Mouse (Mus musculus) adrenal gland, postnatal 36 days (tissue): ENCODE measurements around the gene Fau. TPM values are rescaled to one million over a fixed set of nuclear protein-coding genes. Genes with fewer than 3 reads are reported as not detected.

Source experiments
- DNase-seq, 2 experiments: peaks; one replicate each; pipeline ENCODE4 v3.0.0; 2021; ENCODE audit warnings: mixed read lengths in 1 of 2
- microRNA-seq: library from miRNA; unstranded; fragments of <30 nt; microRNA quantifications from one replicate; pipeline ENCODE4 v1.2.0, GENCODE M21; 2021
- total RNA-seq, 2 experiments: library from RNA; stranded (reverse); gene quantifications; 2 replicates each; pipeline ENCODE4 v1.2.3; 2021

The Fau gene
- total RNA-seq, 2 experiments from 2014 or later = 1,081 to 1,082 TPM

- DNase-seq = no peak
Observed at GRCm38 (mm10) chr19:6070571-6071250, 13.1 kb downstream of the Fau start.

DNA sequence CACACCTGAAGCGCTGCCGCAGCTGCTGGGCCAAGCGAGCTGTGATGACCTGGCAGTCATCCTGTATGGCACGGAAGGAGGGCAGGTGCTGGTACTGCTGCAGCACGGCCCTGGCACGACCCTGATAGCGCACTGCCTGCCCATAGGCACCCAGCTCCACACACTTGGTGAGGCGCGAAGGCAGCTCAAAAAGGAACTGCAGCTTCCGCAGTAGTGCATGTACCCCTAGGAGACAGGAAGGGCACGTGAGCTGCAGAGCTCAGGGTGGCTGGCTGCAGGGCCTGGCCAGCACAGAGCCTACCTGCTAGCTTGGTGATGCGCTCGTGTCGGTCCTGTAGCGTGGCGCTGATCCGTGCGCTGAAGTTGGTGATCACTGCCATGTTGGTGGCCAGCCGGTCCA lies 13.6 kb downstream of the Fau start:
- no peak for DNase-seq

DNA sequence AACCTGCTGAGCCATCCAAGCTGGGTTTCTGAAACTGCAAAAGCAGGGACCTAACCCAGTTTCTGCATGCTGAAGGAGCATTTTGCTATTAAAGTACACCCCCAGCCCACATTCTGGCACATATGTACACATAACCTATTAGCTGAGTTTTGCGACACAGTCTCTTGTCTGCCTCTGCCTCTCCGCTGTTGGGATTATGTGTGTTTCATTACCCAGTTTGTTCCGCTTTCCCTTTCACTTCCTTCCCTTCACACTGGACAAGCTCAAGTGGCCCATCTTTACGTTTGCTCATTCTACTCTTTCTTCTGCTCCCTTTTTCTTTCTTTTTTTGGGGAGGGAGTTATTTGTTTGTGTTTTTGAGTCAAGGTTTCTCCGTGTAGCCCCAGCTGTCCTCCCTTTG lies 16.2 kb downstream of the Fau start:
- DNase-seq = no peak

DNA sequence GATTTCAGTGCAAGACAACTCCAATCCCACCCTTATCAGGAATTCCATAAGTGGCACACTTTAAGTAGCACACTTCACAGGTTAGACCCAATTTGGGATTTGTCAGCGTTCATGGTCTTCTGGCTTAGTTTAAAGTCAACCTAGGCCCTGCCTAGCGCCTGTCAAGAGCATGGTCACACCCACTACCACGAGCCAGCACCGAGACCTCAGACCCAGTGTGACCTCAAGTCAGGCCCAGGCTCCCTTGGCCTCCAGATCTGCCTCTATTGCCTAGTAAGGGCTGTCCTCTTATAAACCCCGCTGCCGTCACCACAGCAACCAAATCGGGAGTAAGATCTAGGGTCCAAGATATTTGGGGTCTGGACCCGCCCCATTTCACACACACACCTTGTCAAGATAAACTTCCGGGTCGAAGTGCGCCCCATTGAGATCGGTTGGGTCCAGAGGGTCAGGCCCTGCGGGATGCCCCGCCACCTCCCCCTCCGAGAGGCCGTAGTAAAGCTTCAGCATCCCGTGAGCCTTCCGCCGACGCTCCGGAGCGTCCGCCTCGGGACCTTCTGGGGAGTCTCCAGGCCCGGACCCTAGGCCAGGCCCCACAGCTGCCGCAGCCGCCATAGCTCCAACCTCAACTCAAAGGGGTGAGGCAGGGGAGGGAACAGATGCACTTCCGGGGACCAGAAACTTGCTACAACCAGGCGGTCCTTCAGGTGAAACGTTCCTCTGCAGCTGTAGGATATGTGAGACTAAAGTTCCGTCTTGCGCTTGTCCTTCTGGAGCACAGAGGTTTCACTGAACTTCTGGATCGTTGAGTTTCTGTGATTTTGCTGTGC lies 19.1 kb downstream of the Fau start, which contains the start of gene Vps51:
Vps51 (minus strand) TSS at position 668 of the 830 bp plus-strand sequence.
- DNase-seq = peak; percentile 83 to 87

DNA sequence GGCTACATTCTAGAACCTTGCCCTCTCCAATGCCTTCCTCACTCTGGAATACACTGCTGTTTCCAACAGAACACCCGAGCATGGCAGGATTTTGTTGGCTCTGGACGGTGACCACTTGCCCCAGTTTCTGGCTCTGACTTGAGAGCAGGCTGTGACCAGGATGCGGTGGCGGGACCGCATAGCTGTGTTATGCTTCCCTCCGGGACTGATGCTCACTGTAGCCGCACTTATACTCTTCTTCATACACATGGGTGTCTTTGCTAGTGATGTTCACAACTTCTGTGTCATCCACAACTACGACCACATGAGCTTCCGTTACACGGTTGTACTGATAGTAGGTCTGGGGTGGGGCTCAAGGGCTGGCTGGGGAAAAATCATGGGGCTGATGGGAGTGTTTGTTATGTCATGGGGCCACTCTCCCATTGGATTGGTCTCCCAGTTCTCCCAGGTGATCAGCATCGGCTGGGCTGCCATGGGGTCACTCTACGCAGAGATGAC lies 22.4 kb downstream of the Fau start, which contains the start of gene Tmem262:
Tmem262 (plus strand) TSS at position 51 of the 498 bp plus-strand sequence.
- DNase-seq = no peak

- no peak for DNase-seq
Observed at GRCm38 (mm10) chr19:6082156-6082555, 24.5 kb downstream of the Fau start, which contains the start of gene Gm28374. Gene Gm28374 (minus strand): TSS chr19:6082256.

GRCm38 (mm10) chr19:6084478-6085248 lies 27.0 kb downstream of the Fau start, which contains the start of the genes Zfpl1 and Cdca5:
Gene Zfpl1 (minus strand): TSS chr19:6084956.
Gene Cdca5 (plus strand): TSS chr19:6084983.
- DNase-seq = peak; percentile 96 to 97

- DNase-seq = peak; percentile 65 to 69
Observed at GRCm38 (mm10) chr19:6085417-6085879, 27.8 kb downstream of the Fau start.

- no peak for DNase-seq
Observed at GRCm38 (mm10) chr19:6088841-6089240, 31.2 kb downstream of the Fau start.

GRCm38 (mm10) chr19:6094119-6094518 lies 36.5 kb downstream of the Fau start, which contains the start of gene AC131692.1:
Gene AC131692.1 (plus strand): TSS chr19:6094419.
- DNase-seq = no peak

DNA sequence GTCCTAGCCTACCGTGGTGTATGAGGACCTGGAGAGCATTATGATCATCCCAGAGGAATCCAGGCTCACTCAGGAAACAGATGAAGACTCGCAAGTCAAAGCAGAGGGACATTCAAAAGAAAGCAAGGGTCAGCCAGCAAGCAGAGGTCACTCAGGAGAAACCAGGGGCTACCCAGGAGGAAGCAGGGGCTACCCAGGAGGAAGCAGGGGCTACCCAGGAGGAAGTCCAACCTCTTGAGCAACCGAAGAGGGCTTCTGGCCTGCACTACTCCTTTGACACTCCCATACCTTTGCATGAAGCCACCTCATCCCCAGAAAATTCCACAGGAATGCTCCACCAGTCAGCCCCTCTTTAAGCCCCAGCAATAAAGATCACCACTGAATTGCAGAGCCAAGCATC lies 40.2 kb downstream of the Fau start:
- DNase-seq = peak in 1 of 2 experiments; percentile 44

GRCm38 (mm10) chr19:6101186-6101585 lies 43.5 kb downstream of the Fau start:
- no peak for DNase-seq

DNA sequence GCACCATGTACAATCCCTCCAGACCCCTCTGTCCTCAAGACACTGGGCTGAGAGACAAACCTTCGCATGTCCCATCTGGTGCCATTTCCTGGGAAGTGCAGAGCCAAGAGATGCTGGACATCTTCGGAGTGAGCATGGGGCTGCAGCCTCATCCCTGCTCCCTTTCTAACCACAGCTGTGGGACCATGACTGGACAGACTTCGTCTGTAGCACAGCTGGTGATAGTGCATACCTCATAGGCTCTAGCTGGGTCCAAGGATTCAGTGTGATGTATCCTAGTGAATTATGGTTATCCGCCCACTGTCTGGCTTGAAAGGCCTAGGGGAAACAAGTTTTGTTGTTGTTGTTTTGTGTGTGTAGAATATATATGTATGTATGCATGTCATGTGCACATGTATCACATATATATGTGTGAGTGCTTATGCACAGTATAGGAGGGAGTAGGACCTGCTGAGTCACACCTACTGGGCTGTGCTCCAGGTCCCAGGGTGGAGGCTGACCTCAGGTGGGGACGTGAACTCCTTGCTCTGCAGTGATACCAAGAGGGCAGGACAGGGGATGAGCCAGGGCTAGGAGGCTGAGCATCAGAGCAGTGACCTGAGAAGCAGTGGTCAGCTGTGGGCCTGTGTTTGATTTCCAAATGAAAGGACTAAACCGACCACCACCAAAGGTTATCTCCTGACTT lies 44.7 kb downstream of the Fau start:
- DNase-seq = no peak

- DNase-seq = no peak
Observed at GRCm38 (mm10) chr19:6104476-6104875, 46.8 kb downstream of the Fau start.

DNA sequence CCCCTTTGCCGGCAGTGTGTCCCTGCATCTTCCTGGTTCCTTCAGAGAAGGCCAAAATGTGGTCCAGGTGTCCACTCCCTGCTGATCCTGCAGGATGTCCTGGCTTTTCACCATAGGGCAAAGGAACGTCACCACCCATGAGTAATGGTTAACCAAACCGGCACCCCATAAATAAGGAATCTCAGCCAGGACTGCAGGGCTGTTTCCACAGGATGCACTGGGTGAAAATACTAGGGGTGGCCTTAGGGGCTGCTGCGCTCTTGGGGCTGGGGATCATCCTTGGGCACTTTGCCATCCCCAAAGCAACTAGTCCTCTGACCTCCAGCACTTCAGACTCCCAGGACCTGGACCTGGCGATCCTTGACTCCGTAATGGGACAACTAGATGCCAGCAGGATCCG lies 47.9 kb downstream of the Fau start, which contains the start of gene Naaladl1:
Naaladl1 (plus strand) TSS at position 197 of the 400 bp plus-strand sequence.
- DNase-seq = no peak

Small RNA genes lying within 50 kb of the gene (microRNA-seq; reads per million reads assigned to microRNA genes)
- gene Mir6988 = 1.2 reads per million

Other genes with a start within 250 kb of the Fau start
- 10 to 100 TPM; 35.5 to 52.6 TPM for gene Frmd8, start 182.6 kb upstream of the Fau start, total RNA-seq
- gene Slc25a45, start 180.0 kb upstream of the Fau start, total RNA-seq = 10 to 100 TPM in 1 of 2 experiments, 1 to 10 TPM in 1; 9.4 to 33.2 TPM
- gene Tigd3, start 163.7 kb upstream of the Fau start, total RNA-seq = 1 to 10 TPM in 1 of 2 experiments, under 1 TPM in 1; 0.92 to 1.4 TPM
- 100 to 1,000 TPM in 1 of 2 experiments, 10 to 100 TPM in 1; 89.6 to 120 TPM for gene Dpf2, start 144.8 kb upstream of the Fau start, total RNA-seq
- 1 to 10 TPM; 6.0 to 6.2 TPM for gene Cdc42ep2, start 133.0 kb upstream of the Fau start, total RNA-seq
- gene Pola2, start 93.6 kb upstream of the Fau start, total RNA-seq = 10 to 100 TPM; 22.9 to 23.7 TPM
- not detected for gene Slc22a20, start 71.7 kb upstream of the Fau start, total RNA-seq
- gene Capn1, start 41.9 kb upstream of the Fau start, total RNA-seq = 10 to 100 TPM; 27.9 to 35.6 TPM
- 10 to 100 TPM; 57.5 to 61.2 TPM for gene Syvn1, start 11.3 kb upstream of the Fau start, total RNA-seq
- 10 to 100 TPM; 58.2 to 58.6 TPM for gene Mrpl49, start 59 bp upstream of the Fau start, total RNA-seq
- 10 to 100 TPM; 29.7 to 34.8 TPM for gene Znhit2, start 3.3 kb downstream of the Fau start, total RNA-seq
- gene Tm7sf2, start 10.5 kb downstream of the Fau start, total RNA-seq = 10 to 100 TPM; 22.9 to 42.0 TPM
- gene Vps51, start 19.4 kb downstream of the Fau start, total RNA-seq = 10 to 100 TPM; 51.9 to 59.8 TPM
- gene Tmem262, start 22.2 kb downstream of the Fau start, total RNA-seq = not detected
- gene Gm28374, start 24.4 kb downstream of the Fau start, total RNA-seq = under 1 TPM in 1 of 2 experiments, not detected in 1; 0.83 TPM
- gene Zfpl1, start 27.1 kb downstream of the Fau start, total RNA-seq = 10 to 100 TPM; 34.2 to 37.4 TPM
- gene Cdca5, start 27.1 kb downstream of the Fau start, total RNA-seq = 1 to 10 TPM; 1.8 to 2.2 TPM
- gene AC131692.1, start 36.6 kb downstream of the Fau start, total RNA-seq = not detected
- gene Naaladl1, start 47.9 kb downstream of the Fau start, total RNA-seq = under 1 TPM in 1 of 2 experiments, not detected in 1; 0.10 TPM
- gene Sac3d1, start 60.8 kb downstream of the Fau start, total RNA-seq = 10 to 100 TPM; 15.4 to 17.7 TPM
- gene Snx15, start 70.5 kb downstream of the Fau start, total RNA-seq = 10 to 100 TPM; 29.0 to 29.2 TPM
- 1 to 10 TPM; 1.2 to 2.0 TPM for gene Batf2, start 83.1 kb downstream of the Fau start, total RNA-seq
- gene Arl2, start 83.7 kb downstream of the Fau start, total RNA-seq = 10 to 100 TPM; 80.5 to 81.7 TPM
- gene Majin, start 126.5 kb downstream of the Fau start, total RNA-seq = 1 to 10 TPM; 1.7 TPM
- 10 to 100 TPM; 25.5 to 27.9 TPM for gene Gpha2, start 168.5 kb downstream of the Fau start, total RNA-seq
- 100 to 1,000 TPM in 1 of 2 experiments, 10 to 100 TPM in 1; 83.5 to 129 TPM for gene Ppp2r5b, start 178.0 kb downstream of the Fau start, total RNA-seq
- gene Atg2a, start 183.8 kb downstream of the Fau start, total RNA-seq = 10 to 100 TPM; 30.7 to 33.3 TPM
- 100 to 1,000 TPM; 119 to 188 TPM for gene Ehd1, start 218.9 kb downstream of the Fau start, total RNA-seq
- gene Cdc42bpg, start 248.6 kb downstream of the Fau start, total RNA-seq = 10 to 100 TPM; 22.6 to 23.5 TPM